Mouse (Mus musculus) layer of hippocampus, adult 11-12 months (tissue): ENCODE data around the gene Fam221a.
"Not testable (repeated sequence)": the region's sequence is repeated elsewhere in the genome, so short reads cannot be mapped to it uniquely, and the experiment has no call there.

ENCODE experiments used
- DNase-seq: peaks from one replicate; pipeline ENCODE4 v3.0.0; 2022; ENCODE audit warnings: low spot score

Gene Fam221a

GRCm38 (mm10) chr6:49394276-49394675 lies 26.7 kb downstream of the Fam221a start:
- DNase-seq = no peak

GRCm38 (mm10) chr6:49395316-49395715 lies 27.8 kb downstream of the Fam221a start, which contains the start of gene Stk31:
TSS of gene Stk31 (plus strand) at chr6:49395604.
- no peak for DNase-seq

DNA sequence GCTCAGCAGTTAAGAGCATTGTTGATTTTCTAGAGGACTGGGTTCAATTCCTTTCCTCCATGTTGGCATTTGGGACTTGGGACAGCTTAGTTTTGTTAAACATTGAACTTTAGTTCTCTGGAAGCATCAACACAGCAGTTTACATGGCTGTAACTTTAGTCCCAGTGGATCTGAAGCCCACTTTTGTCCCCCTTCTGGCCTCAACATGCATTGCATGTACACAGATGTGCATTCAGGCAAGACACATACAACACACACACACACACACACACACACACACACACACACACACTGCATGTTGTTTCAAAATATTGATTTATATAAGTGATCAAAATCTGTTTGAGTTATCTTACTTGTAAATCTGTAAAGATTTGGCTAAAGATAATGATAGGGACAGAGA lies 29.9 kb downstream of the Fam221a start:
- DNase-seq = no peak

GRCm38 (mm10) chr6:49398365-49398764 lies 30.8 kb downstream of the Fam221a start:
- no peak for DNase-seq

DNA sequence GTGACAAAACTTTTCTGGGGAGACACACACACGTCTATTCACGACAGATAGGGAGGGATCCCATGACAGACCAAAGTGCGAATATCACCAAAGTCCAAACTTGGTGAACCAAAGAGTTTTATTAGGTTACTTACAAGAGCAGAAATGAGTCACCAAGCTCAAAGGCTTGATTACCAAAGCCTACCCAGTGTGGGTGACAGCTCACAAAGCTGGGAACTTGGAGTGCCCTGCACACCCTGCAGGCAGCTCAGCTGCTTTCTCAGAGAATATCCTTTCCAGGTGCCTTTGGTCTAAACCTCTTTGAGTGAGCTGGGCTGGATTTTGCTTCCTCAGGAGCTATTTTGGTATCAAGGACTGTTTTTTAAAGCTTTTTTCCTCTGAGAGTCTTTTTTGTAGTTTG lies 43.3 kb downstream of the Fam221a start:
- no peak for DNase-seq

GRCm38 (mm10) chr6:49412967-49413366 lies 45.4 kb downstream of the Fam221a start:
- not testable (repeated sequence) for DNase-seq

DNA sequence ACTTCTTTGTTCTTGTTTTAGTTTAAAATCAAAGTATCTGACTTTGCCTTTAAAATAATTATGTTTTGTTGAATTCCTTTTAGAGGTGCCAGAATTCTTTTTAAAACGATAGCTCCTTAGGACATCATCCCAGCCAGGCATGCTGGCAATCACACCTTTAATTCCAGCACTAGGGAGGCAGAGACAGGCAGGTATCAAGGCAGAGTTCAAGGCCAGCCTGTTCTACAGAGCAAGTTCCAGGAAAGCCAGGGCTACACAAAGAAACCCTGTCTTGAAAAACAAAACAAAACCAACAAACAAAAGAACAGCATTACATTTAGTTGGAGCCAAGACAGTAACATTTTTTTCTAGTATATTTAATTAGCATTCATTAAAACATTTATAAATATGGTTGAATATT lies 48.4 kb downstream of the Fam221a start:
- DNase-seq = no peak

DNA sequence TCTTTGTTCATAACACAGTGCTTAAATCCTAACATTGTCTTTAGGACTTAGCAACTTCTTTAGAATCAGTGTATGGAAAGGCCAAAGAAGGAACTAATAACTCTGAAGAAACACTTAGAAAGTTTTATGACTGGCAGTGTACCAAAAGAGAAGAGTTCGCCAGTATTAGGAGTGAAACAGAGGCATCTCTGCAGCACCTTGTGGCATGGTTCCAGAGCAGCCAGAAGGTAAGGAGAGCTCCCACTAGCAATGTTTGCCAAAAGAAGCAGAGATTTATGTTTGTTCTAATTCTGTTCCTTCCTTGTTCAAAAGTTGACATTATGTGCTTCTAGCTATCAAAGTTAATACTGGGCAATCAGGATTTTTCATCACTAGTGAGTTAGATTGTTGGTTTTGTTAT lies 69.8 kb downstream of the Fam221a start:
- no peak for DNase-seq
